Mouse (Mus musculus) kidney, postnatal 25 days (tissue): ENCODE measurements around the gene Ndufa11.

ENCODE experiments used
- DNase-seq, 2 experiments: peaks; one replicate each; pipeline ENCODE4 v3.0.0; 2021; ENCODE audit warnings: mixed read lengths in 2 of 2

Gene Ndufa11

GRCm38 (mm10) chr17:56716655-56717362 is 758 bp upstream of the Ndufa11 start:
- peak; percentile 98 to 99 for DNase-seq

DNA sequence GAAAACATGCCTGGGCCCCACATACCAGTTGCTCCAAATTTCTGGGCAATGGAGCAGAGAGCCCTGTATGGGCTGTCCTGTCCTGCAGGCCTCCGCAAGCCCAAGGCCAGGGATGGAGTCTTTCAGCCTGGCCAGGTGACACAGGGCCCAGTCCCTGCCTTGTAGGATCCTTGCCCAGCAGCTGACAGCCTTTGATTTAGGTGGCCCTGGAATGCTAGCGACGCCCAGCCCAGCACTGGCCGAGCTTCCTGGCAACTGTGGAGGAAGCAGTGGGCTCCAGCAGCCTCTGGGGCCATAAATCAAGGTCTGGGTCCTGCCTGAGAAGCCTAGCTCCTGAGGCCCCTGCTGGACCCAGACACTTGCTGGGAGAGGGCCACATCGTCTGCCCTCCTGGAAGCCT is 4.9 kb downstream of the Ndufa11 start:
- peak; percentile 60 to 77 for DNase-seq

- no peak for DNase-seq
Measured at GRCm38 (mm10) chr17:56723419-56724161, 6.0 kb downstream of the Ndufa11 start.

DNA sequence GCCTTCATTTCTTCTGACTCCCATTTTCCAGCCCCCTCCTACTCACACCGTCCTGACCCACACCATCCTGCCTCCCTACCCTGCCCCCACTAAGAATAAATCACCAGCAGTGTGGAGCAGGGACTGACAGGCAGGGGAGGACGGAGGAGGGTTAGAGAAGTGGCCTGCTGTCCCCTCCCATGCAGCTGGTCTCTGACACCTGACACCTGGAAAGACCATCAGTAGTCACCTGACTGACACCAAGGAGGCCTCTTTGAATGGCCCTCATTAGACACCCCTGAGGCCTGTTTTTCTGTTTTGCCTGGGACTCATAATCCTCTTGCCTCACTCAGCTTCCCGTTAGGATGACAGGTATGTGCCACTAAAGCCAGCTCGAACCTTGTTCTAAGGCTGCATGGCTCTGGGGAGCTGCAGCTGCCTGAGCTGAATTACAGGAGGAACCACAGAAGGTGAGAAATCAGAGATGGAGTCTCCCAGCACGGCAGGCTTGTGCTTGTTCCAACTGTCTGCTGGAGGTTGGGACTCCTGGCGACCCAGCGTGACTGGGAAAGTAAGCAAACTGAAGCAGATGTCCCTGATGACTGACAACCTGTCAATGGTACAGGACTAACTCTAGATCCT is 9.6 kb downstream of the Ndufa11 start:
- no peak for DNase-seq

GRCm38 (mm10) chr17:56727659-56728058 is 10.1 kb downstream of the Ndufa11 start:
- DNase-seq = no peak

GRCm38 (mm10) chr17:56728117-56728516 is 10.6 kb downstream of the Ndufa11 start:
- DNase-seq = peak in 1 of 2 experiments; percentile 56

GRCm38 (mm10) chr17:56729151-56729550 is 11.6 kb downstream of the Ndufa11 start:
- DNase-seq = peak; percentile 21 to 69

- no peak for DNase-seq
Measured at GRCm38 (mm10) chr17:56729656-56730055, 12.1 kb downstream of the Ndufa11 start.

DNA sequence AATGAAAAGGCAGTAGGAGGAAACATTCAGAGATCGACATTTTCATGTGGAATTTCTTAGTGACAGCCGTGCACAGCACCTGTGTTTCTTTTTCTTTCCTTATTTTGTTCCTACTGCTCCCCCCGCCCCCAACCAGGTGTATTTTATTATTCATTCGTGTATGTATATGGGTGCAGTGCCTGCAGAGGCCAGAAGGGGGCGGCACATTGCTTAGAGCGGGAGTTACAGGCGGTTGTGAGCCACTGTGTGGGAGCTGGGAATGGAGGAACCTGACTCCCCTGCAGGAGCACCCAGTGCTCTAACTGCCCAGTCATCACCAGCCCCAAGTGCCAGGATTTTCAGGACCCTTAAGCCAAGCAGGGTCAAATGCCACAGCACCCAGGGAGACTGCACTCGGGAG is 19.0 kb downstream of the Ndufa11 start:
- DNase-seq = no peak

DNA sequence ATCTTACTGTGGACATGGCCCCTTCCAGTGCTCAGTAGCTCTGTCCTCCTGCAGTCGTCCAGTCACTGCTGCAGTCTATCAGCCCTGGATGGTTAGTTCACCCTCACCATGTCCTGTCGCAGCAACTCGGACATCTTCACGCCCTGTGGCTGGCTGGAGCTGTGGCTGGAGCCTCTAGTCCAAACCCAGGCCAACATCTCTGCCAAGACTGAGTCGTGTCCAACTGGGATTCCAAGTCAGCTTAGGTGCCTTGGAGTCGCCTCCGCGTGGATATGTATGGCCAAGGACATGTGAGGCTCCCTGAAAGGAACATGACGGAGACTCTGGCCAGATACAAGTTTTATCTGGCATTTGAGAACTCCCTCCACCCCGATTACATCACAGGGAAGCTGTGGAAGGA is 20.7 kb downstream of the Ndufa11 start:
- no peak for DNase-seq

DNA sequence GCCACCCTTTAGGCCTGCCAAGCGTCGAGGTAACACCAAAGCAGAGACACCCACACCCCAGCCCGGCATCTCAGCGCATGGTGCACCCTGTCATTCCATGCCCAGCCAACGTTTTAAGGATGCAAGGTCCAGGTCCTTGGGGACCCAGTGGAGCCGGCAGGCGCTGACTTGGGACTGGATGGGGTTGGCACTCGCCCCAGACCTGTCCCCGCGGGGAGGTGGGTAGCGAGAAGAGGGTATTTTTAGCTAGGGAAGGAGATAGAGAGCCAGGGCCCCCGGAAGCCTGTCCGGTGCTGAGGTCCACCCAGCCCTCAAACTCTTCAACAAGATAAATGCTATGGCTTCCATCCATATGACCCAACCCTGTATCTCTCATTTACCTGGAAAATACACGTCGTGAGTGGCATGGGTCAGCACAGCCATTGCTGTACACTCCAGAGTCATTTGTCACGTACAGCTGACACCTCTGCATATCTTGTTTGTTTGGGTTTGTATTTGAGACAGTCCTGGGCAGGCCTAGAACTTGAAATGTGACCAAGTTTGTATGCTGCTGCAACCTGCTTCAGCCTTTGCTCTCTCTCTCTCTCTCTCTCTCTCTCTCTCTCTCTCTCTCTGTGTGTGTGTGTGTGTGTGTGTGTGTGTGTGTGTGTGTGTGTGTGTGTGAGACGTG is 22.7 kb downstream of the Ndufa11 start:
- no peak for DNase-seq

DNA sequence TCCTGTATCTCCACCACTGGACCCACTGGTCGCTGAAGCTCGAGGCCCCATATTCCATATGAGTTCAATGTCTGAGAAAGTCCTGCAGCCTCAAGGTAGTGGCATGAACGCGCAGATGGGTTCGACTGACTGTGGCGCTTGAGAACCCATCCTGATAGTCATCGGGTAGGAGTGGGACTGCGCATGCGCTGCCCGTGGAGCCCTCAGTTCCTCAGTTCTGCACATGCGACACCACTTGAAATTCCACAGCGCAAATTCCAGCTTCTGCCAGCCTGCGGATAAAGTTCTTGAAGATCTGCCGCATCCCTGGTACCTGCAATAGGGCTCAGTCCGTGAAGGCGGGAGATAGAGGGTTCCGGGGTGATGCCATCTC is 23.2 kb downstream of the Ndufa11 start:
- DNase-seq = no peak

- DNase-seq = no peak
Measured at GRCm38 (mm10) chr17:56744173-56744572, 26.6 kb downstream of the Ndufa11 start.

DNA sequence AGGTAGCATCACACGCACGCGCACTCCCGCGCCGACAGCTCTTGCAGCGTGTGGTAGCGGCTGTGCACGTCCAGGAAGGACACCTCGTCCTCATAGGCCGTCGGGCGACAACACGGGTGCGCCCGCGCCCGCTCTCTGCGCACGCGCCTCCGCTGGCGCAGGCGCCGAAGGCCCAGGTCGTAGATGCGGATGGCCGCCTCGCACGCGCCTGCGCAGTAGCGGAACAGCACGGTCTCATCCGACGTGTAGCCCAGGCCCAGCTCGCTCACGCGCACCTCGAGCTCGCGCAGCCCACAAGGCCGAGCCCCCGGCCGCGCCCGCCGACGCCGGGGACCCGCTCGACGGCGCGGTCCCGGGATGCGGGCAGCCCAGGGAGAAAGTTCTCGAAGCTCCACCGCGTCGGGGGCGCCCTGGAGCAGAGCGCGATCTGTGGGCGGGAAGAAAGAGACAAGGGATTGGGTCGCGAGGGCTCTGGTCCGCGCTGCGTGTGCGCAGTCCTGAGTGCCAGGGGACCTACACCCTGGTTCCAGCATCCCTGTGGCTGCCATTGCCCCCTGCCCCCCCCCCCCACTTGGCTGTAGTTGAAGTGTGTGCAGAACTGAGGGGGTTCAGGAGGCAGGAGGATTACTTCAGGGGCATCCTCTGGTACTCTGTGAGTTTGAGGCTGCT is 34.0 kb downstream of the Ndufa11 start:
- peak; percentile 40 to 81 for DNase-seq

DNA sequence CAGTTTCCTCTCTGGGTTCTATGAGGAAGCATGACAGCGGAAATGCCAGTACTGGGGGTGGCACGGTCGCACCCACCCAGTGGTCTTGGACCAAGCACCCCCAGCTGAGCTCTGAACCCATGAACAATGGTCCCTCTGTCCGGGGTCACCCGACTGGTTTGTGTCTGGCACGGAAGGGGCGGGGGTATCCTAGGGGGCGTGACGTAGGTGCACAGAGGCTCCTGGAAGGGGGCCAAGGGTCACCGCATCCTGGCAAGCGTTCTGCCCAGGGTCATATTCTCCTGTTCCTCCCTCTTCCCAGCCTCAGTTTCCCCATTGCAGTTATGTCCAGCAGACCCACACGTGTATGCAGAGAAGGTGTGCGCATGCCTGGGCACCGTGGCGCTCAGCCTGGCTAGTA is 35.9 kb downstream of the Ndufa11 start:
- peak in 1 of 2 experiments; percentile 42 for DNase-seq

DNA sequence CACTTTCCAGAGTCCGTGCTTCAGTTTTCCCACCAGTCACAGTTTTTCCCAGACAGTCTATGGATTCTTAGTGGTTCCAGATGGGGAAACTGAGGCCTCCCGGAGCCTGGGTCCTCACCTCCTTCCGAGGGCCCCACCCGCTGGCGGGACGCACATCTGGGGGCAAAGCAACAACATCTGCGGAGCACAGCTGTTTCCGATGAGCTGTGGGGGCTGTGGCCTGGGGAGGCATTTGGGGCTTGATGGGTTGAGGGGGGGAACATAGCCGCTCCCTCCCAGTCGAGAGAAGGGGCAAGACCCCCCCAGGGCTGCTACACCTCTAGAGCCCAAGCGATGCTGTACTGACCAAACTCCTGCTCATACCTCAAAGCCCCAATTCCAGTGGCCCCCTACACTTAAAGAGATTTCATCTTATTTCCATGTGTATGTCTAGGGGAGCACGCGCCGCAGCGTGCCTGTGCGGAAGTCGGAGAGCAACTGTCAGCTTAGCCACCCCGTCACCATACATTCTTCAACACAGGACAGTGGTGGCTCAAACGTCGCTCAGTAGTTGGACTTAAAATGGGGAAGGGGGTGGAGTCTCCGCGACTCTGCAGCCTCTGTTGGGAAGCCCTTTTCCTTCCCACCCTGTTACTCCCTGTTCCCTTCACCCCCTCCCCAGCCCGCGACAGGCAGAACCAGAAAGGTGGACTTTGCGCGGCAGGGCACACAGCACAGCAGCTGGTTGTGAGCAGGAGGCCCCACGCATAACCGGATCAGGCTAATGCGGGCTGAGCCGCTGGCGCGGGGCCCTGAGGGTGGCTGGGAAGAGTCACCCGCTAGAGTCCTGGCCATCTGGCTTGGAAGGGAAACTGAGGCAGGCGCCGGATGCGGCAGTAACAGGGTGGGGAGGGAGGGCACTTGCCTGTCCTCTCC is 37.0 kb downstream of the Ndufa11 start:
- peak; percentile 31 to 71 for DNase-seq

GRCm38 (mm10) chr17:56756703-56757399 is 39.3 kb downstream of the Ndufa11 start:
- peak; percentile 52 to 74 for DNase-seq

- DNase-seq = peak; percentile 95 to 96
Measured at GRCm38 (mm10) chr17:56757416-56758123, 40.0 kb downstream of the Ndufa11 start, which contains the start of gene Nrtn. Gene Nrtn (minus strand): TSS chr17:56757530.

DNA sequence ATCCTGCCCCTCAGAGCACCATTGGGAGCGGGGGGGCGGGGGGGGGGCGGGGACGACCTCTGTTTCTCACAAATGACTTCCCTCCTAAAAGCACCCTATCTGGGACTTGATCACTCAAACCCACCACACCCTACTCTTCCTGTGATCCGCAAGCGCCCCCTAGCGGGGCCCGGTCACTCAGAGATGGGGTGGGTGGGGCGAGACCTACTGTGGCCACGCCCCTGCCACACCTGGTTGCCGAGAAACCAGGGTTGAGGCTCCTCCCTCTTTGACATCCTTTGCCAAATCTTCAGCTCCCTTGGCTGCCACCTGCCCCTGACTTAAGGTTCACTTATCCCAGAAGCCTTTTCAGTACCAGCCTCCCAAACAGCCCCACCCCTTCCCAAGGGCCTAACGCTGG is 40.6 kb downstream of the Ndufa11 start:
- DNase-seq = peak; percentile 83 to 88

GRCm38 (mm10) chr17:56759261-56759660 is 41.7 kb downstream of the Ndufa11 start:
- peak in 1 of 2 experiments; percentile 46 for DNase-seq
